Mouse (Mus musculus): ENCODE data around the gene Lin7a.

- TF ChIP-seq CTCF (conservative IDR thresholded peaks at IDR 0.05; ENCODE audit: low read length) (no peak), NANOG (IDR thresholded peaks at IDR 0.05; ENCODE audit: borderline replicate concordance, low read length) (no peak)
Measured at GRCm38 (mm10) chr10:107232491-107233110, 38.9 kb upstream of the Lin7a start.
